Mouse (Mus musculus) E14TG2a.4 (cell line): ENCODE measurements at regions not wholly inside any gene's neighbourhood (a gene's known extent, or its start where the extent isn't known, plus 50 kb on each side); places are given as distances from the start of the nearest gene placed in this dataset.

ENCODE experiments used
- CTCF ChIP-seq: conservative IDR thresholded peaks from 2 replicates; pipeline ENCODE4 v1.5.1; 2014; ENCODE audit warnings: low read length
- NANOG ChIP-seq: IDR thresholded peaks from 2 replicates; pipeline ENCODE4 v1.6.1; 2014; ENCODE audit warnings: borderline replicate concordance, low read length, mixed read lengths

- TF ChIP-seq CTCF (no peak), NANOG (no peak)
Measured at GRCm38 (mm10) chr4:137115062-137115461, 66.5 kb upstream of the Zbtb40 start.
